Comparison of ENCODE assay signal across 29 mouse cellular contexts in the genomic region with DNA sequence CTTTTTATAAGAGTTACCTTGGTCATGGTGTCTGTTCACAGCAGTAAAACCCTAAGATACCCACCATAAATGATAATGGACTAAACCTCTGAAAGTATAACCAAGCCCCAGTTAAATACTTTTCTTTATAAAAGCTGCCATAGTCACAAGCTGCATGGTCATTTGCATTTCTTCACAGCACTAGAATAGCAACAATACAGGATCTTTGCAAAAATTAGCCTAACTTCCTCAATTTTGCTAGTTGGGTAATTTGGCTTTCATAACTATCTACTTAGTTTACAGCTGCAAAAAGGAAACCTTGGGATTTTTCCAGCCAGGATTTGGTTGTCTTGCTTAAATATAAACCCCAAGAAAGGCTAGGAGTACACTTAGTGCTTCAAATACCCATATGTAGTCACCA. TPM values are rescaled to one million over a fixed set of nuclear protein-coding genes. Genes with fewer than 3 reads are reported as not detected.
DNase-seq lines count a peak whose midpoint lies in the region; ATAC-seq and TF ChIP-seq lines count a peak whose summit lies in the region.
"Had no signal": no experiment of that assay in that cellular context is flagged by ENCODE, and none has a peak within 500 bp of the region (broad histone marks: within the 10 kb centered on the region; RNA-seq: fewer than 3 reads in every experiment).

No protein-coding gene starts in this region.

- peaks cover 88% of the 10 kb centered on the region for H3K9me3 ChIP-seq in E14TG2a.4 (ENCODE audit: low read length)
- H3K9me3 ChIP-seq in hindbrain, embryonic 16.5 days (ENCODE audit: control insufficient read depth, low read length) = peaks cover 2% of the 10 kb centered on the region; the same call in 1 of the 2 replicates
- H3K9me3 ChIP-seq: embryonic facial prominence, embryonic 12.5 days had no signal

- DNase-seq in embryo, embryonic 10.5 days (ENCODE audit: low spot score) = no peak
- DNase-seq in right cerebral cortex, postnatal 10 days (ENCODE audit: low spot score in 2 of 2) = no peak
- DNase-seq: adrenal gland, postnatal 14 days; cerebellum, adult 18-20 months; cerebellum, adult 9-10 months; cerebellum, postnatal 14 days; forebrain, postnatal 0 days; gastrocnemius, adult 2 months; gastrocnemius, postnatal 14 days; heart, adult 2 months; heart, postnatal 14 days; heart, postnatal 4 days had no signal

- peaks cover 4% of the 10 kb centered on the region; the same call in 1 of the 2 replicates for H3K4me1 ChIP-seq in E14TG2a.4 (replicated peaks; ENCODE audit: low read depth, low read length)
- H3K4me1 ChIP-seq in hindbrain, embryonic 16.5 days (ENCODE audit: control insufficient read depth, insufficient read depth, low read depth, low read length) = peaks cover 12% of the 10 kb centered on the region

- peak; percentile 74 for ATAC-seq in granulocyte monocyte progenitor cell, adult 5-6 weeks (replicated peaks; ENCODE audit: poor library complexity, severe bottlenecking)
- 0 out of 2 replicates have a peak, but pooled peaks have one; percentile 25 for ATAC-seq in megakaryocyte progenitor cell, adult 5-6 weeks (replicated peaks; ENCODE audit: poor library complexity)
- no peak for ATAC-seq in hindbrain, embryonic 16.5 days
- ATAC-seq: CD4-positive, CD25-positive, alpha-beta regulatory T cell, adult 4 months; forebrain, embryonic 14.5 days; forebrain, postnatal 0 days; intestine, postnatal 0 days; Patski had no signal

- H3K4me2 ChIP-seq in hindbrain, embryonic 16.5 days (ENCODE audit: low read length) = no peak overlapping the region
- H3K4me2 ChIP-seq: embryonic facial prominence, embryonic 12.5 days; embryonic facial prominence, embryonic 15.5 days; heart, embryonic 13.5 days; hindbrain, embryonic 14.5 days had no signal

- TF ChIP-seq CTCF in E14TG2a.4 (conservative IDR thresholded peaks at IDR 0.05; ENCODE audit: low read length) = no peak

- no peak overlapping the region for H3K27ac ChIP-seq in hindbrain, embryonic 16.5 days (ENCODE audit: low read depth, low read length)
- H3K27ac ChIP-seq: embryonic facial prominence, embryonic 12.5 days; embryonic facial prominence, embryonic 15.5 days; gastrocnemius, adult 2 months; heart, adult 2 months; heart, embryonic 10.5 days; heart, embryonic 13.5 days; hindbrain, embryonic 14.5 days had no signal

- no peak overlapping the region for H3K9ac ChIP-seq in hindbrain, embryonic 16.5 days (ENCODE audit: low read depth, low read length)
- H3K9ac ChIP-seq: embryonic facial prominence, embryonic 12.5 days; embryonic facial prominence, embryonic 15.5 days; forebrain, postnatal 0 days; heart, embryonic 13.5 days; hindbrain, embryonic 14.5 days had no signal

- H3K27me3 ChIP-seq in E14TG2a.4 (ENCODE audit: insufficient read depth, low read length) = no peaks in the 10 kb centered on the region
- no peaks in the 10 kb centered on the region for H3K27me3 ChIP-seq in hindbrain, embryonic 16.5 days (replicated peaks; ENCODE audit: control insufficient read depth, insufficient read depth, low read length)
- H3K27me3 ChIP-seq: embryonic facial prominence, embryonic 12.5 days; embryonic facial prominence, embryonic 15.5 days; heart, embryonic 13.5 days; Patski had no signal

- H3K36me3 ChIP-seq in E14TG2a.4 (ENCODE audit: insufficient read depth, low read length) = peaks cover 79% of the 10 kb centered on the region
- peaks cover 59% of the 10 kb centered on the region for H3K36me3 ChIP-seq in hindbrain, embryonic 16.5 days (ENCODE audit: control insufficient read depth, insufficient read depth, low read length)

- H3K4me3 ChIP-seq in E14TG2a.4 (replicated peaks; ENCODE audit: low read length) = 0 out of 2 replicates have a peak overlapping the region, but pooled peaks have one; percentile 7
- no peak overlapping the region for H3K4me3 ChIP-seq in hindbrain, embryonic 16.5 days (ENCODE audit: low read length)
- H3K4me3 ChIP-seq: embryonic facial prominence, embryonic 12.5 days; embryonic facial prominence, embryonic 15.5 days; gastrocnemius, adult 2 months; heart, adult 2 months; heart, embryonic 10.5 days; heart, embryonic 13.5 days had no signal

RNA-seq across cellular contexts. Expression of a gene that starts 5.1 kb away (rescaled TPM):
- 55.5 and 60.2 TPM in 2 replicates for total RNA-seq in granulocyte monocyte progenitor cell, adult 5-6 weeks (2014; fragmentation: Nextera tagmentation)
- 66.3 and 78.2 TPM in 2 replicates for total RNA-seq in granulocyte monocyte progenitor cell, adult 5-6 weeks (2017)
- 27.2 and 35.6 TPM in 2 replicates for total RNA-seq in megakaryocyte progenitor cell, adult 5-6 weeks (2015)
- 56.0 and 80.6 TPM in 2 replicates for total RNA-seq in megakaryocyte progenitor cell, adult 5-6 weeks (2017)
- polyA plus RNA-seq in hindbrain, embryonic 16.5 days (2015; fragmentation: Nextera tagmentation; extraction: Ambion mirVana) = 88.3 and 102 TPM in 2 replicates

RNA-seq across cellular contexts. Expression of a gene that starts 16.9 kb away (rescaled TPM):
- not detected in 2 replicates for total RNA-seq in granulocyte monocyte progenitor cell, adult 5-6 weeks (2014; fragmentation: Nextera tagmentation)
- total RNA-seq in granulocyte monocyte progenitor cell, adult 5-6 weeks (2017) = not detected in 2 replicates
- not detected in 2 replicates for total RNA-seq in megakaryocyte progenitor cell, adult 5-6 weeks (2015)
- total RNA-seq in megakaryocyte progenitor cell, adult 5-6 weeks (2017) = not detected in 2 replicates
- 0.63 TPM in 1 of 2 replicates, not detected in the other for polyA plus RNA-seq in hindbrain, embryonic 16.5 days (2015; fragmentation: Nextera tagmentation; extraction: Ambion mirVana)
- total RNA-seq: adrenal gland, adult 18-20 months; adrenal gland, postnatal 14 days; forebrain, postnatal 0 days; gastrocnemius, adult 2 months; gastrocnemius, postnatal 14 days; heart, adult 2 months; heart, postnatal 14 days; heart, postnatal 4 days had no signal
- polyA plus RNA-seq: forebrain, postnatal 0 days; frontal cortex, adult 2 months; gonadal fat pad, adult 2 months; heart, adult 2 months; heart, embryonic 10.5 days; heart, embryonic 13.5 days; heart, embryonic 16.5 days; intestine, postnatal 0 days had no signal

RNA-seq across cellular contexts. Expression of a gene that starts 24.7 kb away (rescaled TPM):
- total RNA-seq in granulocyte monocyte progenitor cell, adult 5-6 weeks (2014; fragmentation: Nextera tagmentation) = 2.6 and 3.1 TPM in 2 replicates
- total RNA-seq in granulocyte monocyte progenitor cell, adult 5-6 weeks (2017) = 0.93 and 2.3 TPM in 2 replicates
- total RNA-seq in megakaryocyte progenitor cell, adult 5-6 weeks (2015) = 1.4 TPM in 2 replicates
- 1.6 and 2.2 TPM in 2 replicates for total RNA-seq in megakaryocyte progenitor cell, adult 5-6 weeks (2017)
- polyA plus RNA-seq in hindbrain, embryonic 16.5 days (2015; fragmentation: Nextera tagmentation; extraction: Ambion mirVana) = 3.9 and 4.5 TPM in 2 replicates

RNA-seq across cellular contexts. Expression of a gene that starts 55.4 kb away (rescaled TPM):
- 7.7 and 7.8 TPM in 2 replicates for total RNA-seq in granulocyte monocyte progenitor cell, adult 5-6 weeks (2014; fragmentation: Nextera tagmentation)
- total RNA-seq in granulocyte monocyte progenitor cell, adult 5-6 weeks (2017) = 7.6 and 10.9 TPM in 2 replicates
- 4.0 and 4.9 TPM in 2 replicates for total RNA-seq in megakaryocyte progenitor cell, adult 5-6 weeks (2015)
- 6.8 and 8.3 TPM in 2 replicates for total RNA-seq in megakaryocyte progenitor cell, adult 5-6 weeks (2017)
- 9.3 and 9.8 TPM in 2 replicates for polyA plus RNA-seq in hindbrain, embryonic 16.5 days (2015; fragmentation: Nextera tagmentation; extraction: Ambion mirVana)
